Mouse (Mus musculus) heart, embryonic 13.5 days (tissue): ENCODE measurements around the gene Dnmbp. TPM values are rescaled to one million over a fixed set of nuclear protein-coding genes. Genes with fewer than 3 reads are reported as not detected.

Experiments used
- ATAC-seq: fragments of 200-750 bp; cut with Nextera tagmentation; 2 replicates; pipeline ENCODE4 v1.8.0; 2017; ENCODE audit warnings: moderate TSS enrichment; ENCODE audit not compliant: insufficient number of reproducible peaks, low FRiP score, low TSS enrichment; ENCODE audit errors: extremely low read depth
- H3K27ac ChIP-seq: fragments of 300-500 bp; sonication (generic); replicated peaks from 2 replicates; pipeline ENCODE4 v1.5.1; 2015; ENCODE audit warnings: moderate library complexity, mild to moderate bottlenecking, inconsistent platforms
- H3K27me3 ChIP-seq: fragments of 300-500 bp; sonication (generic); replicated peaks from 2 replicates; pipeline ENCODE4 v1.6.1; 2015; ENCODE audit warnings: mild to moderate bottlenecking, inconsistent platforms
- H3K36me3 ChIP-seq: fragments of 300-500 bp; sonication (generic); 2 replicates; pipeline ENCODE4 v1.6.1; 2015; ENCODE audit warnings: mild to moderate bottlenecking, inconsistent platforms
- H3K4me1 ChIP-seq: fragments of 300-500 bp; sonication (generic); 2 replicates; pipeline ENCODE4 v1.6.1; 2015; ENCODE audit warnings: inconsistent platforms
- H3K4me2 ChIP-seq: fragments of 300-500 bp; sonication (generic); 2 replicates; pipeline ENCODE4 v1.6.1; 2015; ENCODE audit warnings: inconsistent platforms, mild to moderate bottlenecking, moderate library complexity
- H3K4me3 ChIP-seq: fragments of 300-500 bp; sonication (generic); 2 replicates; pipeline ENCODE4 v1.5.1; 2015; ENCODE audit warnings: moderate library complexity, mild to moderate bottlenecking, inconsistent platforms
- H3K9ac ChIP-seq: fragments of 300-500 bp; sonication (generic); 2 replicates; pipeline ENCODE4 v1.6.1; 2015; ENCODE audit warnings: inconsistent platforms, mild to moderate bottlenecking, moderate library complexity
- H3K9me3 ChIP-seq: fragments of 300-500 bp; sonication (generic); 2 replicates; pipeline ENCODE4 v1.6.1; 2016; ENCODE audit warnings: inconsistent platforms
- WGBS: fragments of 180-500 bp; shearing (Covaris S2); methylation state at CpG from one replicate; pipeline ENCODE4 v1.1.7; 2015; ENCODE audit warnings: mixed read lengths; 5-methylcytosine and 5-hydroxymethylcytosine counted together
- polyA plus RNA-seq: library from polyadenylated mRNA; unstranded; fragments of >200 nt; fragmentation: Nextera tagmentation; extraction: Ambion mirVana; gene quantifications from 2 replicates; pipeline ENCODE4 v1.2.1, GENCODE M21; 2015

Dnmbp gene
- polyA plus RNA-seq, 1 experiment from 2014 or later: 10.5 TPM

DNA sequence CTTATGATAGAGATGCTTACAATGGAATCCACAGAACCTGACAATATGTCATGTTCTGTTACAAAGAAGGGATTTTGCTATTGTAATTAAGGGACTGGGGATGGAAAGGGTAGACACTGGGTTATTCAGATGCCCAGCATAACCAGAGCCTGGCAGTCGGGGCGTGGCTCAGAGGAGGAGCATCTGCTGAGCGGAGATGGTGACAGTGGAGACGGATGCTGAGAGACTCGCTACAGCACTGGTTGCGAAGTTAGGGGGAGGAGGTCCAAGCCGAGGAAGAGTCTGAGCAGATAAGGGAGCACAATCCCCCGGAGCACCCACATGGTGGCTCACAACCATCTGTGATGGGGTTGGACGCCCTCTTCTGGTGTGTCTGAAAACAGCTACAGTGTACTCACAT is 96.8 kb downstream of the Dnmbp start:
- ATAC-seq: no peak
- WGBS: 75% methylated on average over 9 of the region's 9 CpGs
- H3K27ac ChIP-seq: no peak overlapping the region

DNA sequence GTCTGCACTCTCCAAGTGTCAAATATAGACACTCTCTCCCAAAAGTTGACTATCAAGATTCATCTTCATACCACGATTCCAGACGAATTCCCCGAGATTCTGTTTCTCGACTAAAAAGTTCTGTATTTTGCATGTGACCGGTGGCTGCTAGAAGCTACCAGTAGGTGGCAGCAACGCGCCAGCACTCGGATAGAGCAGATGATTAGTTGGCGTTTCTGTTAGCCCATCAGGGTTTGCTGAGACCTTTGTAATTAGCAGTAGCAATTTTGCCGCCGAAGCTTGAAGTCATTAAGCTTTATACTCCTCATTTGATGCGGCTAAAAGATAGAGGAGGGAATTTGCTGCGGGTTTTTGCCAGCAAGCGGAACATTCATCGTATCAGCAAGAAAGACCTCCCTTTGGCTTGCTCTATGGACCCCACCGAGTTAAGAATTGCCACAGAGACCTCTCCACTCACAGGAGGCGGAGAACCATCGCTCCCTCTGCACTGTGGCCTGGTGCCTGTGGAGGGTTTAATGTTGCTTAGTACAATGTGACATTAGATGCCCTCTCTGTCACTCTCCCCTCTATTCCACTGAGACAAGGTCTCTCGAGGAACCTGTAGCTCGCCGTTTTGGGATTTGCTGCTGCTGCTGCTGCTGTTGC is 107.4 kb downstream of the Dnmbp start:
- Histone ChIP-seq H3K9me3 (no peaks in the 10 kb centered on the region), H3K36me3 (no peaks in the 10 kb centered on the region), H3K27ac (no peak overlapping the region), H3K9ac (no peak overlapping the region), H3K27me3 (peaks cover 16% of the 10 kb centered on the region), H3K4me3 (no peak overlapping the region), H3K4me2 (no peak overlapping the region; the same call in 1 of the 2 replicates), H3K4me1 (no peaks in the 10 kb centered on the region)
- WGBS: 29% methylated on average over 21 of the region's 21 CpGs
- ATAC-seq: no peak

More for the DNA sequence above, 96.8 kb downstream of the Dnmbp start:
- no peak overlapping the region for H3K9ac ChIP-seq
- H3K4me2 ChIP-seq: no peak overlapping the region
- H3K27me3 ChIP-seq: no peaks in the 10 kb centered on the region
- peaks cover 42% of the 10 kb centered on the region for H3K36me3 ChIP-seq
- H3K9me3 ChIP-seq: no peaks in the 10 kb centered on the region
- H3K4me1 ChIP-seq: no peaks in the 10 kb centered on the region
- no peak overlapping the region for H3K4me3 ChIP-seq

DNA sequence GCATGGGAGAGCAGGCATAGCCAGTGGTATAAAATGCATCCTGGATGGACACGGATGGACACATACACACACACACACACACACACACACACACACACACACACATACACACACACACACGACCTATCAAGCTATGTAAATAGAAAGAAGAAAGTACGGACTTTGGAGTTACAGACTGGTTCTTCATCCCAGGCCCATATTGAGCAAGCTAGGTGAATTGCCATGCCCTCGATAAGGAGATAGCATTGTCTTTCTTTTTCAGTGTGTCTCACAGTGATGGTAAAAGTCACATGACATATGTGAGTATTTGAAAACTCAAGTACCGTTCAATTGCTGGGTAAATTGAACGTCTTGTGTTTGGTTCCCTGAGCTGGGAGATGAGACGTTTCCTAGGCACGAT is 113.1 kb downstream of the Dnmbp start:
- Histone ChIP-seq H3K4me2 (no peak overlapping the region), H3K36me3 (no peaks in the 10 kb centered on the region), H3K9me3 (no peaks in the 10 kb centered on the region), H3K4me1 (no peaks in the 10 kb centered on the region), H3K27ac (no peak overlapping the region), H3K27me3 (peaks cover 16% of the 10 kb centered on the region), H3K4me3 (no peak overlapping the region), H3K9ac (no peak overlapping the region)
- WGBS: 70% methylated on average over 8 of the region's 8 CpGs
- ATAC-seq: no peak

DNA sequence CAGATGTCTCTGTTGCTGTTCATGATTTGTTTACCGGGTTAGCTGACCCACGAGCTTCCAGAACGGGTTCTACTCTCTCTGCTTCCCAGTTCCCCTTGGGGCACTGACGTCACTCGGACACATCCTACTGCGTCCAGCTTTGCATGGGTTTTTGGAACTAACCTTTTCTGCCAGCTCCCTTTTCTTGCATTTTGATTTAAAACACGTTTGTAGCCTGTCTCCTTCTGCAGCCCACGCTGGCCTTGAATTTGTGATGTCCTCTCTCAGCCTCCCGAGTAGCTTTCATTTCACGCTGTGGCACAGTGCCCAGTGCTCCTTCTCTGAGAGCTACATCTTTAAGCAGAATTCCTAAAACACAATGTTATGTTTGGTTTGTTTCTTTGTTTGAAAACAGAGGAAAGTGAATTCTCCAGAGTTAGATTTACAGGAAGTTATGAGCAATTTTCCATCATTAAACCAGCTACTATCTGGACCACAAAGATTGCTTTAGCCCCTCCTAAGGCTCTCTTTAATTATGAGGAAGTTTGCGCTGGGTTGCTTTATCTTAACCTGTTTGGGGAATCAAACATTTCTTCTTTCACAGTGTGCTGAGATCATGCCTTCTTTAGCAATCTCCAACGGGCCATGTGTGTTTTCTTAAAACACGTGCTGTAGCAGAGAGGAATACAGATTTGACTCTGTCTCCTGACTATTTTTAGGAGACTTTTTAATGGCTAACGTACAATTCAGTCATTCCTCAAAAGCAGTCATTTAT is 124.2 kb downstream of the Dnmbp start:
- Histone ChIP-seq H3K9ac (no peak overlapping the region), H3K4me1 (peaks cover 13% of the 10 kb centered on the region), H3K27me3 (0 out of 2 replicates have a peak, but pooled peaks cover 9% of the 10 kb centered on the region), H3K9me3 (no peaks in the 10 kb centered on the region), H3K36me3 (no peaks in the 10 kb centered on the region), H3K4me3 (peak overlapping the region; percentile 17; the same call in 1 of the 2 replicates), H3K4me2 (peak overlapping the region; percentile 33), H3K27ac (no peak overlapping the region)
- ATAC-seq: no peak
- 60% methylated on average over 14 of the region's 14 CpGs for WGBS

DNA sequence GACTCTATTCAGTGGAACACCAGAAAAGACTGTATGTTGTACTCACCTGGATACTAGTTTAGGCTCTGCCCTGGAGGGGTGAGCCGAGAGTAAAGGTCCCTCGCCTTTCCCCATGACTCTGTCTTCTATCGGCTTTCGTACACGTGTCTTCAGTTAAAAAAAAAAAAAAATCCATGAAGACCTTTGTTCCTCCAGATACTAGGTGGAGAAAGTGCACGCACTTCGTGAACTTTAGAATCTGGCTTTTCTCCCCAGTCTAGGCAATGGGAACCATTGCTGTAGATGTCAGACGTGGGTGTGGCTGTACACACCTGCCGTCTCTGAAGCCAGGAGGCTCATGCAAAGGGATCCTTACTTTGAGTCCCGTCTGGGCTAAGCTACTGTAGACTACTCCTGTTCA is 126.7 kb downstream of the Dnmbp start:
- Histone ChIP-seq H3K4me1 (peaks cover 13% of the 10 kb centered on the region), H3K4me2 (no peak overlapping the region), H3K9me3 (no peaks in the 10 kb centered on the region), H3K9ac (no peak overlapping the region), H3K4me3 (no peak overlapping the region), H3K27me3 (0 out of 2 replicates have a peak, but pooled peaks cover 5% of the 10 kb centered on the region), H3K27ac (no peak overlapping the region), H3K36me3 (no peaks in the 10 kb centered on the region)
- ATAC-seq: no peak
- 82% methylated on average over 10 of the region's 10 CpGs for WGBS

DNA sequence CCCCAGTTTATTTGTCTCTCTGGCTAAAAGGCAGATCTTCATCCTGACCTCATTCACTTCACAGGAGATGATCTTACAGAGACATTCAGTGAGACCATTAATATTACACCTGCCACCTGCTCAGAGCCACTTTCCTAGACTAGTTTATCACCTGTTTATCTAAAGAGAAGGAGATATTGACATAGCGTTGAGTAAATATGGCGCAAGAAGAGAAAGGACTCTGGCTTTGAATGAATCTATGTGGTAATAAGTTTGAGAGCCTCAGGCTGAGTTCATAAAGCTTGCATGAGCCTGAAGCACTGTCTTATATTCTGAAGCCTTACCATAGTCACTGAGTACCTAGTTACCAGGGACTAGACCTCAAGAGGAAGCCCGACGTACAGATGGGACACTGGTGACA is 128.6 kb downstream of the Dnmbp start:
- Histone ChIP-seq H3K27me3 (0 out of 2 replicates have a peak, but pooled peaks cover 5% of the 10 kb centered on the region), H3K4me2 (no peak overlapping the region), H3K27ac (no peak overlapping the region), H3K4me1 (peaks cover 9% of the 10 kb centered on the region), H3K36me3 (no peaks in the 10 kb centered on the region), H3K9ac (no peak overlapping the region), H3K4me3 (no peak overlapping the region), H3K9me3 (no peaks in the 10 kb centered on the region)
- WGBS: 91% methylated on average over 4 of the region's 4 CpGs
- no peak for ATAC-seq

DNA sequence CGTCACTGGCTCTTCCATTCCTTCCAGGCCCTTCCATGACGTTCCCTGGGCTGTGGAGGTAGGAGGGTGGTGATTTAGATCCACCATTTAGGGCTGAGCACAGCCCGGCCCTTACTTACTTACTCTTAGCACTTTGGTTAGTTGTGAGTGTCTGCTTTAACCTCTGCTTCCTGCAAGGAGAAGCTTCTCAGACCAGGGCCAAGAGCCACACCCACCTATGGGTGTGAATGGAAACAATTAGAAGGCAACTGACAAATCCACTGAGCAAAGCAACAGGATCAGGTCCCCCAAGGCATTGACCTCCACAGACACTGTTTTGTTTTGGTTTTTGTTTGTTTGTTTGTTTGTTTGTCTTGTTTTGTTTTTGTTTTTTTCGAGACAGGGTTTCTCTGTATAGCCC is 130.7 kb downstream of the Dnmbp start:
- Histone ChIP-seq H3K27ac (no peak overlapping the region), H3K9ac (no peak overlapping the region), H3K36me3 (no peaks in the 10 kb centered on the region), H3K27me3 (0 out of 2 replicates have a peak, but pooled peaks cover 5% of the 10 kb centered on the region), H3K4me1 (no peaks in the 10 kb centered on the region), H3K9me3 (no peaks in the 10 kb centered on the region), H3K4me3 (no peak overlapping the region), H3K4me2 (no peak overlapping the region)
- no peak for ATAC-seq
- WGBS: 38% methylated on average over 4 of the region's 4 CpGs

DNA sequence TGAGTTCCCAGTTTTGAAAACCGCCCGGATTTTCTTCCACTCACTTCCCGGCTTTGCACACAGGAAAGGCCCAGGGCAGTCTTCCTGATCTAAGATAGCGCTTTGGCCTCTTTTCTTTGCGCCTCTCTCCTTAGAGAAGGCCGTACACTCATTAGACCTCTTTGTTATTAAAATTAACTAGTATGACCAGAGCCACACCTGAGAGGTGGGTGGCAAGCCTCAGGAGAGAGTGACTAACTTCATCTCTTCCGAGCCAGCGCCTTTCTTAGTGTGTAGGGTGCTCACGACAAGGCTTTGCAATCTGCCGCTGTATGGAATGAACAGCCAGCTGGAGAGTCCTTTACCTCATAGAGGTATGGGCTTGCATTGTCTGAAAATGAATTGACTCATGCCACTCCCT is 136.1 kb downstream of the Dnmbp start:
- 79% methylated on average over 10 of the region's 10 CpGs for WGBS
- Histone ChIP-seq H3K27me3 (no peaks in the 10 kb centered on the region), H3K4me2 (no peak overlapping the region), H3K4me1 (no peaks in the 10 kb centered on the region), H3K4me3 (no peak overlapping the region), H3K27ac (no peak overlapping the region), H3K36me3 (no peaks in the 10 kb centered on the region), H3K9me3 (no peaks in the 10 kb centered on the region), H3K9ac (no peak overlapping the region)
- no peak for ATAC-seq

DNA sequence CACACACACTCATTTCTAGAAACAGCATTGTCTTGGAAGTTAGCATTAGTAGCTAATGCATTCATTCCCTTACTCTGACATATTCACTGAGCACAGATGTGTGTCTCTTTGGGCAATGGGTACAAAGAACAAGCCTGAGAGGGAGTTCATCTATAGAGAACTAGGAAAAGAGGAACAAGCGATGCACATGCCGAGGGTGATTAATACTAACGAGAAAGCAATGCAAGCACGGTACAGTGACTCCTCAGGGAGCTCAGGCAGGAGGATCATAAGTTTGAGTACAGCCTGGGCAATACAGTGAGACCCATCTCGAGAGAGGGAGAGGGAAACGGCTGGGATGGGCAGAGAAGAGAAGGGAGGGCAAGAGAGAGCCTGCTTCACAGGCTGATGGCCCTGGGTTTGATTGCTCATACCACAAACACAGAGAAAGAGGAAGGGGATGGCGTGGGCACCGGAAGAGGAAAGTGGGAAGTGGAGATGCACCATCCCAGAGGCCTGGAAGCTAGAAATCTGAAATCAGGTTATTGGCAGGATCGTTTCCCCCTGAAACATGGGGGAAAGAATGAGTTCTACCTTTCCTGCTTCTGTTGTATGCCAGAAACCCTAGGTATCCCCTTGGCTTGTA is 138.5 kb downstream of the Dnmbp start:
- no peak for ATAC-seq
- Histone ChIP-seq H3K4me2 (no peak overlapping the region), H3K27me3 (no peaks in the 10 kb centered on the region), H3K4me1 (no peaks in the 10 kb centered on the region), H3K9ac (no peak overlapping the region), H3K9me3 (no peaks in the 10 kb centered on the region), H3K36me3 (no peaks in the 10 kb centered on the region), H3K4me3 (no peak overlapping the region), H3K27ac (no peak overlapping the region)
- WGBS: 70% methylated on average over 9 of the region's 9 CpGs

DNA sequence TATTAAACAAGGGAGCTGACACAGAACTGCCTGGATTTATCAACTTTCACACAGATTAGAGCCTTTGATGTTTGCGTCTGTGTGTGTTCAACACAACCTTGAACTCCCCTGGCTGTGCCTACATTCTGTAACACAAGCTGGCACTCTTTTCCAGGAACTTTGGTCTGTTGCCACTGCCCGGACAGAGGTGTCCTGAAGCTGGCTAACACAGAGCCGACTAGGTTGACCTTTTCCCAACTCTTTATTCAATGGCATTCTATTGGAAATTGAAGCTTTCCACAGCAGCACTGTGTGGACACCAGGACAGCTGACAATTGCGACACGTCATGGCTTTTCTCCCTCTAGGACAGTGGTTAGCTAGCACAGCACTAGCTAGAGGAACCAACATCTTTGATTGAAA is 142.8 kb downstream of the Dnmbp start:
- H3K4me3 ChIP-seq: no peak overlapping the region
- no peaks in the 10 kb centered on the region for H3K27me3 ChIP-seq
- H3K4me1 ChIP-seq: no peaks in the 10 kb centered on the region
- WGBS: 67% methylated on average over 5 of the region's 5 CpGs
- no peak overlapping the region for H3K9ac ChIP-seq
- H3K4me2 ChIP-seq: no peak overlapping the region
- no peaks in the 10 kb centered on the region for H3K36me3 ChIP-seq
- H3K27ac ChIP-seq: no peak overlapping the region
- ATAC-seq: no peak
- H3K9me3 ChIP-seq: no peaks in the 10 kb centered on the region
